Mouse (Mus musculus): ENCODE results near the gene Lsm11.

The Lsm11 gene

DNA sequence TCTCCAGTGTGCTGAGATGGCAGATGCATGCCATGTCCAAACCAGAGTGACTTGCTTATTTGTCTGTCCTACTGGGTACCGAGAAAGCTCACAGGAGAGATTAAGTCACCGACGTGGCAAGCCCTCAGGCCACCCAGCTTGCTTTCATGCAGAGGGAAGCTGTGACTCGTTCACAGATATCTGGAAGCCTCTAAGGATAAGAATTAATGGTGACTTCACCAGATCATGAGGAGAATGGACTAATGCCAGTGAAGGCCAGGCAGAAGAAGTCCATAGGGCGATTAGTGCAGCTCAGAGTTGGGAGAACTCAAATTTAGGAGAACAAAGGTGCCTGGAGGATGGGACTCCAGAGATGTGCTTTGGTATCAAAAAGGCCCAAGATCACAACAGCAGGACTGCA, 17.3 kb downstream of the Lsm11 start:
- DNase-seq (ENCODE audit: low read depth, low spot score): no peak

GRCm38 (mm10) chr11:45926640-45927082, 18.1 kb downstream of the Lsm11 start:
- peak; percentile 92 for DNase-seq (ENCODE audit: low read depth, low spot score)

DNA sequence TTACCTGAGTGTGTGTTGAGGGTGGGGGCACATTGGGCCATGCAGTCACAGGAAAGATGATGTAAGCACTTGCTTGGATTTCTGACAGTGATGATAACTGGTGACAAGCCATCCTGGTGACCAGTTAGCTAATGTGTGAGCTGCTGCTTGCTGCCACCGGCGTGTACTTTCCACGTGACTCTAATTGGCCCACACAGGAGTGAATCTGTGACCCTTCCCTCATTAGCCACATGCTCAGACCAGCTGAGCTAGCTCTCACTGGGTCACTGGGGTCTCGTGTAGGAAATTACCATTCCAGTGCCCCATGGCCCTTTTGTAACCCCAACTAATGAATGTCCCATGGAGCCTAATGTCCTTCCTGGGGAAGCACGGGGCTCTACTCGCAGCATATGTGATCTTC, 19.3 kb downstream of the Lsm11 start:
- DNase-seq (ENCODE audit: low read depth, low spot score): no peak

- no peak for DNase-seq (ENCODE audit: low read depth, low spot score)
Measured at GRCm38 (mm10) chr11:45921480-45921898, 23.2 kb downstream of the Lsm11 start.

GRCm38 (mm10) chr11:45921026-45921425, 23.7 kb downstream of the Lsm11 start:
- no peak for DNase-seq (ENCODE audit: low read depth, low spot score)

- DNase-seq (ENCODE audit: low read depth, low spot score): peak; percentile 39
Measured at GRCm38 (mm10) chr11:45918836-45919235, 25.9 kb downstream of the Lsm11 start.

DNA sequence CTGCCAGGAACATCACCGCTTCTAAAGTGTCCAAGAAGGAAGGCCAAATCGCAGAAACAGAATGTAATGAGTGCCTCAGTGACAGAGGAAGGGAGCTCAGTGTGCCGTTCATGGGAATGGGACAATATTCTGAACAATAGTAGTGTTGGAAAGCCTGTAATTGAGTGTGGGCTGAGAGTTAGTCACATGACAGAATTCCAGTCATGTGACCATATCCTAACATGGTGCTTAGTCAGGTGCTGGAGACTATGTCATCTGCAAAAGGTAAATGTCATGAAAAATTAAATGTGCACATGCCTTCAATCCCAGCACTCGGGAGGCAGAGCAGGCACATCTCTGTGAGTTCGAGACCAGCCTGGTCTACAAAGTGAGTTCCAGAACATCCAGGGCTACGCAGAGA, 26.7 kb downstream of the Lsm11 start:
- no peak for DNase-seq (ENCODE audit: low read depth, low spot score)

- no peak for DNase-seq (ENCODE audit: low read depth, low spot score)
Measured at GRCm38 (mm10) chr11:45916196-45916595, 28.5 kb downstream of the Lsm11 start.

- DNase-seq (ENCODE audit: low read depth, low spot score): no peak
Measured at GRCm38 (mm10) chr11:45910701-45911100, 34.0 kb downstream of the Lsm11 start.

- no peak for DNase-seq (ENCODE audit: low read depth, low spot score)
Measured at GRCm38 (mm10) chr11:45908894-45909293, 35.8 kb downstream of the Lsm11 start.

DNA sequence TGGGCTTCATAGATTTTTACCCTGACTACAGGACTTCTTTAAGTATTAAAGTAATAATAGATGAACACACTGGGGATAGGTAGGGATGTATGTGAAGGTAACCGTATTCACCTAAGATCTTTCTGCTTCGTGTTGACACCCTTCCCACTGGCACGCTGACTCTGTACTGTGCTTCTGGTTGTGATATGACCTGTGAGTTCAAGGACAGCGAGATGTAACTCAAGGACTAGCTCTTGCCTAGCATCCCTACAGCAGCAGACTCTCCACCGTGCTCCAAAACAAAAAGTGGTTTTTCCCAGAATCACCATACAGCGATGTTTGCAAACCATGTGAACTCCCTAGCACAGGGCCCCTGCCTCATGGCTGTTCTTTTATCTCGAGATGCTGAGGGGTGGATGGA, 36.7 kb downstream of the Lsm11 start:
- DNase-seq (ENCODE audit: low read depth, low spot score): no peak

DNA sequence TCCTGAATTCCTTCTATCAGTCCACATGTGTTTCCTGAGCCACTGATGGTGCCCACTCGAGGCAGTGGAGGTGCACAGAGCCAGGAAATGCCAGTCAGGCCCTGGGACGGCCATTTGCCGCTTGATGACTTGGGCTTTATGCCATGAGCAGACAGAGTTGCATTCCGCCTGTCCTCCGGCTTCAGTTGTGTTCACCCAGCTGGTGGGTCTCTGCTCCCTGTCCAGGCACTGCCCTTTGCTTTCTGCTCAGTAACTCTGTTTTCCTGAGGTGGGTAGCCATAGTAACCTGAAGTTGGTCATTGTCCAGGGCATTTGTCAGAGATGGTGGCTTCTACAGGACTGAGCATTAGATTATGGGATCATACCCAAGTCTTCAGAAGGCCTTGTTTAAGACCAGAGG, 37.4 kb downstream of the Lsm11 start:
- no peak for DNase-seq (ENCODE audit: low read depth, low spot score)

DNA sequence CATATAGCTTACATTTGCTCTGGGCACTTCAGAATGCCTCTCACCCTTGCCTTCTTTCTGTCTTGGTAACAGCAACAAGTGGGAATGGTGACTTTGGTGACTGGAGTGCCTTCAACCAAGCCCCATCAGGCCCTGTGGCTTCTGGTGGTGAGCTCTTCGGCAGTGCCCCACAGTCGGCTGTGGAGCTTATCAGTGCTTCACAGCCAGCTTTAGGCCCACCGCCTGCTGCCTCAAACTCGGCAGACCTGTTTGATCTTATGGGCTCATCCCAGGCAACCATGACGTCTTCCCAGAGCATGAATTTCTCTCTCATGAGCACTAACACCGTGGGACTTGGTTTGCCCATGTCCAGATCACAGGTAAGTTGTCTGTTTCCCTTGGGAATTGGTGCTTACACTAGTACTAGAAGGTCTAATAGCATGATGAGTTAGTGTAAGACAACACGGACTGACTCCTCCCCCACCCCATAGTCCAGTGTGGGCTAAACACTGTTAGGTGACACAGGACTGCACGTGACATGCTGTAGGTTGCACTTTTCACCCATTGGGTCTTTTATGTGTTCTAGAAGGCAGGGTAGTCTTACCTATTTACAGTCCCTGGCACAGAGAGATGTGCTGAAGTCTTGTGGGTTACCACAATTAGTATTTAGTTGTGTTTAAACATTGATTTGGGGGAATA, 38.5 kb downstream of the Lsm11 start:
- DNase-seq (ENCODE audit: low read depth, low spot score): no peak

DNA sequence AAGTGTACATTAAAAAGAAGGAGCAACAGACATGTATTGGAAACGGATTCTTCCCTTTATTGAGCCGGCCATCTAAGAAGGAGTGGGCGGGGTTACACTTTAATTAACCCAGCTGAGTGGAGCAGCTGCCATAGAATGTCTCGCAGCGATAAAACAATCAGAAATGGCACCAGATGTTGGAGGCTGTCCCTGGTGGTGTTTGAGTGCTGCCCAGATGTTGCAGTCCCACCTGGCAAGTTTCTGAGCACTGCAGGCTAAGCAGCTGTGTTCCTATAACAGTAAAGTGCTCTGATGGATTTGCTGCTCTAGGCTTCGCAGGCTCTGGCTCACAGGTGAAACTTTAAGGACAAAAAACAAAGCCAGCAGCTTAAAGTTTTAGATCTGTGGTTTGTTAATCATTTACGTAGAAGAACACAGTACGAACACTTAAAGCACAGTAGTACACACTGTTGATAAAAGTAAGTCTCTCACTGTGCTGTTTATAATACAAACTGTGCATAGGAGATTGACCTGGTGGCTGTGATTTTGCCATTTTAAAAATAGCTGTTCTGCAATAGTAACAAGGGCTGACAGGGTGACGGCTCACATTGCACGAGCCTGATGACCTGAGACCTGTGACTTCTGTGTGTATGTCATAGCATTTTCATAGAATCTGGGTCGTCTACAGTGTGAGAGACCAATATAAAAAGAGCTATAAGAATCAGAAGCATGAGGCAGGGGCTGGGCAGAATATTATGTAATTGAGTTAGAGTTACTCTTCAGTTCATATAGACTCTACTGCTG, 44.3 kb downstream of the Lsm11 start:
- no peak for DNase-seq (ENCODE audit: low read depth, low spot score)

DNA sequence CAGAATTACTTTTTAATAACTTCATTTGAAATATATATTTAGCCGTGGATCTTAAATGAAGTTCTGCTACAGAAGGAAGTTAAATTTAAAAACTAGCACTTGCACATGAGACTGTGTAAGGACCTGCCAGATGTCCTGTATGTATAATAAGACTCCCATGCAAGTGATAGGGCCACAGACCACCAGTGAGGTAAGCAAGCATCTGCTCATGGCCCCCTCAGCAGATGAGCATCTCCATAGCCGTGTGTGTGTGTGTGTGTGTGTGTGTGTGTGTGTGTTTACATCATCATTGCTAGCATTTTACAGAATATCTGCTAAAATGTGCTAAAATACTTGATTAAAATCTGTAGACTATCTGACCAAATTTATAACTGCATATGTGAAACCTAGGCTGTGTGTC, 47.3 kb downstream of the Lsm11 start:
- DNase-seq (ENCODE audit: low read depth, low spot score): no peak

DNA sequence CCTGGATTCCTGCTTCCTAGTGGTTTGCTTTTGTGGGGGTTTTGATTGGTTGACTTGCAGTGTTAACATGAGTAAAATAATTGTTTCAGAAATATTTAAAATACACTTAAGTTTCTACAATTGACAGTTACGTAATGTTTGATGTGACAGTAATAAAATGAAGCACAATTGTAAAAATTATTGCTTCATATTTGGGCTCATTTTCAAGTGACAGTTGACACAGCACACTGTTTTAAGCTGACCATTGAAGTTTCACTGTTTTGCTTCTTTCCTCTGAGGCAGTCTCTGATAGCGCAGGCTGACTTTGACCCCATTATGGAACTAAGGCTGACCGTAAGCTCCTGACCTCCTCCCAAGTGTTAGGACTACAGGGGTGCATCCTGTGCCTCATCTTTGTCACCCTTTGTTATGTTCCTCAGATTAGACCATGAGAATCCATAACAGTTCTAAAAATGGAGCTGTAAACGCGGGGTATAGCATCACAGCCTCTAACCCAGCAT, 51.8 kb downstream of the Lsm11 start:
- no peak for DNase-seq (ENCODE audit: low read depth, low spot score)

GRCm38 (mm10) chr11:45890423-45890822, 54.3 kb downstream of the Lsm11 start:
- no peak for DNase-seq (ENCODE audit: low read depth, low spot score)

DNA sequence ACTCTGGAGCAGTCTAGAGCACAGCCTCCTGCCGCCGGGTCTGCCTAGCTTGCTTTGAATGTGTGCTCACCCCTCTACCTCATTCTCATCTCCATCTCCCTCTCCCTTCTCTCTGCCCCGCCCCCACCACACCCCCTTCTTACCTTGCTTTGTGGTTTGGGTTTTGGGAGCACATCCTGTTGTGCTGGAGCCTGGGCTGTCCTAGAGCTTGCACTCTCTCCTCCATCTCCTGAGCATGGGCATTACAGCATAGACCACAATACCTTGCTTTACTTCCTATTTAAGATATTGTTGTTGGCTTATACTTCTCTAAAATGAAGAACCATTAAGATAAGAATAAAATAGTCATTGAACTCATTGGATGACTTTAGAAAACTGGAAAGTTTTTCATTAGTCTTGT, 54.8 kb downstream of the Lsm11 start:
- peak; percentile 26 for DNase-seq (ENCODE audit: low read depth, low spot score)

DNA sequence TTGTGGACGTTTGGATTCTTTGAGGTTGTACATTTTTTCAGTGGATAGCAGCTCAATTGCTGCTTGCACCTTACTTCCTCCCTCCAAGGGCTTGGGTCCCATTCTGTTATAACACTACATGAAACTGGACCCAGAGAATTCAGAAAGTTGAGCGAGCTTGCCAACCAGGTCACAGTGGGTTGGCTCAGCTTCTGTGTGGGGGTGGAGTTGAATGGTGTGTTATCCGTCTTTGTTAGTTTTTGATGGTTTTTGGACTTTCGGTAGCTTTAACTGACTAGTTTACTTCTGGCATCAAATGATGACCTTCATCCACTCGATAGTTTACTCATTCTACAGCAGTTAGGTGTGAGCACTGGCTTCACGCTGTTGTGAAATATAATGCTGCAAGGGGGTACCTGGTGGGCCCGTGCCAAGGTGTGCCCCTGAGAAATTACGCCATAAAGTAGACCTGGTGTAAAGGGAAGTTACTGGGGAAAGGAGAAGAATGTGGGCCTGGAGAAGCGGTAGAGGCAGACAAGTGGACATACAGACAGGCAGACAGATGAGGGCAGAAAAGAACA, 56.2 kb downstream of the Lsm11 start:
- DNase-seq (ENCODE audit: low read depth, low spot score): no peak

DNA sequence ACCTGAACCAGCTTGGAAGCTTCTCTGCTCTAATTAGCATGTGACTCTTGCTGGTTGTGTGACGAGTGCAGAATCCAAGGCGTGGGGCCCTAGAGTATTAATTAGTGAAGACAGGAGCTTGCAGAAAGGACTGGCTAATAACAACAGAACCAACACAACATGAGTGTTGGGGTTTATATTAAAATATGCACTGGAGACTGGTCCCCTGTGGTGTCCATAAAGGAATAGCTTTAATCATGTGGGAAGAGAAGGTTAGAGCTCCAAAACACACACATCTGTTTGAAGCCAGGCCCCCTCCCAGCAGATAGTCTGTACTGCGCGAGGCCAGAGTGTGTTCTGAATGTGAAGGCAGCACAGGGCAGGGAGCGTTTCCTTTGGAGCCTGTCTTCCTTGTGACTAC, 58.1 kb downstream of the Lsm11 start:
- DNase-seq (ENCODE audit: low read depth, low spot score): no peak

- peak; percentile 61 for DNase-seq (ENCODE audit: low read depth, low spot score)
Measured at GRCm38 (mm10) chr11:45885606-45886230, 59.0 kb downstream of the Lsm11 start.

DNA sequence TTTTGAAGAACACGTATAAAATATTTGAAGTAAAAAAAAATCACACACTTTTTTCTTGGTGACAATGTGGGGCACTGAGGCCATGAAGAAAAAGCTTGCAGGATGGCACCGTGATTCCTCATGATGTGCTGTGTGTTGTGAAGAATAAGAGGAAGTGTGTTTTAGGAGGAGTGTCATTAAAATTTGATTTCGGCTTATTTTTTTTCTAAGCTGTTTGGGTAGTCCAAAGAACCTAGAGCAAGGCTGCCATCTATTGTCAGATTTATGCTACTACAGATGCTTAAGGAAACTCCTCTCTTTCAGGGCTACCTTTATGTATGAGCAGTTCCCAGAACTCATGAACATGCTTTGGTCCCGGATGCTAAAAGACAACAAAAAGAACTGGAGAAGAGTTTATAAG, 60.7 kb downstream of the Lsm11 start:
- DNase-seq (ENCODE audit: low read depth, low spot score): peak; percentile 61

Data from R1 (cell line).